Mouse (Mus musculus) urinary bladder, postnatal 36 days (tissue): ENCODE results near the gene Zbtb49.

ENCODE experiments used
- DNase-seq, 2 experiments: peaks; one replicate each; pipeline ENCODE4 v3.0.0; 2022; ENCODE audit warnings: low spot score in 2 of 2, mixed read lengths in 1 of 2

Gene Zbtb49

GRCm38 (mm10) chr5:38195941-38196340 lies 24.3 kb downstream of the Zbtb49 start:
- no peak for DNase-seq

- no peak for DNase-seq
These were observed 25.3 kb downstream of the Zbtb49 start for GRCm38 (mm10) chr5:38194946-38195345.

GRCm38 (mm10) chr5:38190907-38191306 lies 29.4 kb downstream of the Zbtb49 start:
- DNase-seq: no peak

GRCm38 (mm10) chr5:38187006-38187405 lies 33.3 kb downstream of the Zbtb49 start:
- DNase-seq: no peak

GRCm38 (mm10) chr5:38184688-38185285 lies 35.5 kb downstream of the Zbtb49 start:
- no peak for DNase-seq

- no peak for DNase-seq
These were observed 45.9 kb downstream of the Zbtb49 start for GRCm38 (mm10) chr5:38174256-38174912.

GRCm38 (mm10) chr5:38173766-38174165 lies 46.5 kb downstream of the Zbtb49 start:
- no peak for DNase-seq

GRCm38 (mm10) chr5:38168497-38168896 lies 51.8 kb downstream of the Zbtb49 start:
- no peak for DNase-seq

GRCm38 (mm10) chr5:38159634-38160413 lies 60.4 kb downstream of the Zbtb49 start, which contains the start of gene Nsg1:
TSS of gene Nsg1 (minus strand) at chr5:38159907.
- no peak for DNase-seq

- DNase-seq: peak; percentile 5 to 14
These were observed 61.2 kb downstream of the Zbtb49 start for GRCm38 (mm10) chr5:38158947-38159633.

GRCm38 (mm10) chr5:38158501-38158946 lies 61.7 kb downstream of the Zbtb49 start:
- no peak for DNase-seq

GRCm38 (mm10) chr5:38157481-38158020 lies 62.7 kb downstream of the Zbtb49 start:
- DNase-seq: no peak

GRCm38 (mm10) chr5:38153636-38154035 lies 66.6 kb downstream of the Zbtb49 start:
- no peak for DNase-seq

GRCm38 (mm10) chr5:38152201-38153108 lies 67.8 kb downstream of the Zbtb49 start:
- DNase-seq: no peak

GRCm38 (mm10) chr5:38151264-38151663 lies 69.0 kb downstream of the Zbtb49 start:
- no peak for DNase-seq

GRCm38 (mm10) chr5:38146524-38146923 lies 73.7 kb downstream of the Zbtb49 start:
- DNase-seq: no peak

GRCm38 (mm10) chr5:38140893-38141292 lies 79.4 kb downstream of the Zbtb49 start:
- DNase-seq: no peak
